Mouse (Mus musculus) erythroblast, adult 5-6 weeks (primary cell): ENCODE measurements around the gene Ugt1a9. TPM values are rescaled to one million over a fixed set of nuclear protein-coding genes. Genes with fewer than 3 reads are reported as not detected.

Experiments
- ATAC-seq: replicated peaks from 2 replicates; pipeline ENCODE4 v1.8.0; 2016; ENCODE audit warnings: moderate number of reproducible peaks, mild to moderate bottlenecking, moderate TSS enrichment, inconsistent platforms; ENCODE audit not compliant: poor library complexity, low FRiP score, severe bottlenecking
- total RNA-seq, 2 experiments: library from RNA; stranded (forward) in 1 of 2; stranded (reverse) in 1 of 2; fragments of 150-400 nt in 1 of 2; fragments of 200-764, 138-1000 nt in 1 of 2; gene quantifications; 2 replicates each; pipeline versions ENCODE4 v1.2.3 to v1.2.4; 2015 to 2017; ENCODE audit warnings: low replicate concordance in 2 of 2

Ugt1a9 gene
- total RNA-seq, 2 experiments from 2014 or later: not detected

GRCm38 (mm10) chr1:88267489-88267888 lies 196.9 kb downstream of the Ugt1a9 start:
- ATAC-seq: no peak

- ATAC-seq: no peak
Measured at GRCm38 (mm10) chr1:88268070-88268469, 197.5 kb downstream of the Ugt1a9 start.

Other genes with a start within 250 kb of the Ugt1a9 start
- 11.9 and 12.1 TPM in 2 replicates for gene Dgkd, start 217.5 kb upstream of the Ugt1a9 start, total RNA-seq (2015; ENCODE audit: low replicate concordance)
- 10.2 and 26.8 TPM in 2 replicates for gene Dgkd, start 217.5 kb upstream of the Ugt1a9 start, total RNA-seq (2017; ENCODE audit: low replicate concordance)
- gene Usp40, start 62.2 kb upstream of the Ugt1a9 start, total RNA-seq (2015; ENCODE audit: low replicate concordance): 2.7 and 3.8 TPM in 2 replicates
- gene Usp40, start 62.2 kb upstream of the Ugt1a9 start, total RNA-seq (2017; ENCODE audit: low replicate concordance): 2.6 and 7.4 TPM in 2 replicates
- gene Ugt1a10, start 15.4 kb upstream of the Ugt1a9 start, total RNA-seq (2015; ENCODE audit: low replicate concordance): not detected in 2 replicates
- gene Ugt1a10, start 15.4 kb upstream of the Ugt1a9 start, total RNA-seq (2017; ENCODE audit: low replicate concordance): not detected in 2 replicates
- gene Ugt1a8, start 17.0 kb downstream of the Ugt1a9 start, total RNA-seq (2015; ENCODE audit: low replicate concordance): not detected in 2 replicates
- not detected in 2 replicates for gene Ugt1a8, start 17.0 kb downstream of the Ugt1a9 start, total RNA-seq (2017; ENCODE audit: low replicate concordance)
- gene Ugt1a7c, start 24.3 kb downstream of the Ugt1a9 start, total RNA-seq (2015; ENCODE audit: low replicate concordance): 7.1 and 15.5 TPM in 2 replicates
- gene Ugt1a7c, start 24.3 kb downstream of the Ugt1a9 start, total RNA-seq (2017; ENCODE audit: low replicate concordance): 9.9 and 11.0 TPM in 2 replicates
- not detected in 2 replicates for gene Ugt1a6b, start 32.5 kb downstream of the Ugt1a9 start, total RNA-seq (2015; ENCODE audit: low replicate concordance)
- not detected in 2 replicates for gene Ugt1a6b, start 32.5 kb downstream of the Ugt1a9 start, total RNA-seq (2017; ENCODE audit: low replicate concordance)
- gene Ugt1a6a, start 64.0 kb downstream of the Ugt1a9 start, total RNA-seq (2015; ENCODE audit: low replicate concordance): 1.3 TPM in 1 of 2 replicates, not detected in the other
- 0.70 and 2.3 TPM in 2 replicates for gene Ugt1a6a, start 64.0 kb downstream of the Ugt1a9 start, total RNA-seq (2017; ENCODE audit: low replicate concordance)
- not detected in 2 replicates for gene Ugt1a5, start 95.2 kb downstream of the Ugt1a9 start, total RNA-seq (2015; ENCODE audit: low replicate concordance)
- not detected in 2 replicates for gene Ugt1a5, start 95.2 kb downstream of the Ugt1a9 start, total RNA-seq (2017; ENCODE audit: low replicate concordance)
- not detected in 2 replicates for gene Ugt1a2, start 129.8 kb downstream of the Ugt1a9 start, total RNA-seq (2015; ENCODE audit: low replicate concordance)
- not detected in 2 replicates for gene Ugt1a2, start 129.8 kb downstream of the Ugt1a9 start, total RNA-seq (2017; ENCODE audit: low replicate concordance)
- 5.6 and 20.9 TPM in 2 replicates for gene Dnajb3, start 135.0 kb downstream of the Ugt1a9 start, total RNA-seq (2015; ENCODE audit: low replicate concordance)
- gene Dnajb3, start 135.0 kb downstream of the Ugt1a9 start, total RNA-seq (2017; ENCODE audit: low replicate concordance): 5.4 and 9.1 TPM in 2 replicates
- not detected in 2 replicates for gene Ugt1a1, start 141.2 kb downstream of the Ugt1a9 start, total RNA-seq (2015; ENCODE audit: low replicate concordance)
- 0.70 and 1.0 TPM in 2 replicates for gene Ugt1a1, start 141.2 kb downstream of the Ugt1a9 start, total RNA-seq (2017; ENCODE audit: low replicate concordance)
- 1.7 TPM in 1 of 2 replicates, not detected in the other for gene Mroh2a, start 156.2 kb downstream of the Ugt1a9 start, total RNA-seq (2015; ENCODE audit: low replicate concordance)
- gene Mroh2a, start 156.2 kb downstream of the Ugt1a9 start, total RNA-seq (2017; ENCODE audit: low replicate concordance): 0.17 and 0.70 TPM in 2 replicates
- gene Hjurp, start 206.8 kb downstream of the Ugt1a9 start, total RNA-seq (2015; ENCODE audit: low replicate concordance): 66.9 and 89.5 TPM in 2 replicates
- gene Hjurp, start 206.8 kb downstream of the Ugt1a9 start, total RNA-seq (2017; ENCODE audit: low replicate concordance): 110 and 133 TPM in 2 replicates
- gene Trpm8, start 206.9 kb downstream of the Ugt1a9 start, total RNA-seq (2015; ENCODE audit: low replicate concordance): not detected in 2 replicates
- gene Trpm8, start 206.9 kb downstream of the Ugt1a9 start, total RNA-seq (2017; ENCODE audit: low replicate concordance): not detected in 2 replicates